ENCODE assay signal across 8 mouse cellular contexts in the genomic region with DNA sequence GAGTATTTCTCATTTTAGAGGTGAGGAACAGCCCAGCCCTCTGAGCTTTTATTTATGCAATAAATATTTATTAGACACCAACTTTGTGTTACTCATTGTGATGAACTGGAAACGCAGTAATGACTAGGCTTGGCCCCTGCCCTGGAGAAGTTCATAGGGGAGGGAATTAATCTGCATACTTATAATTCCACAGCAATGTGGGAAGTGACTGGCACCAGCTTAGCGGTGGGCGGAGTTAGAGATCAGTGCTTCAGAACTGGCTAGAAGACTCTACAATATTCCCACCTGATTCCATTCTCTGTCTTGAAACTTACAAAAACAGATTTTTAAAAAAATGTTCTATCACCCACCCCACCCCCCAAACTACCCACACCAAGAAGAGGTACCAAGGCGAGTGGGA. TPM values are rescaled to one million over a fixed set of nuclear protein-coding genes. Genes with fewer than 3 reads are reported as not detected.
DNase-seq lines count a peak whose midpoint lies in the region; ATAC-seq and TF ChIP-seq lines count a peak whose summit lies in the region.

No protein-coding gene starts in this region.

- intact Hi-C loops in heart, postnatal 14 days (cut with DNase I): loop anchor here (5.0 kb wide), 1 partner anchor 85 kb away; the partner anchor contains the start of gene Tiparp

- 64% methylated on average over 4 of the region's 4 CpGs for WGBS in embryonic facial prominence, embryonic 13.5 days
- WGBS in embryonic facial prominence, embryonic 10.5 days: 80% methylated on average over 4 of the region's 4 CpGs
- WGBS in lung, postnatal 0 days: 65% methylated on average over 4 of the region's 4 CpGs

- peaks cover 28% of the 10 kb centered on the region for H3K4me1 ChIP-seq in embryonic facial prominence, embryonic 13.5 days
- H3K4me1 ChIP-seq in embryonic facial prominence, embryonic 10.5 days: peaks cover 18% of the 10 kb centered on the region
- no peaks in the 10 kb centered on the region; the same call in 1 of the 2 replicates for H3K4me1 ChIP-seq in lung, postnatal 0 days (ENCODE audit: insufficient read depth, low read depth, low read length)

- ATAC-seq in embryonic facial prominence, embryonic 13.5 days (ENCODE audit: insufficient number of reproducible peaks, insufficient read depth, low FRiP score, low TSS enrichment, low read depth): no peak
- ATAC-seq in lung, postnatal 0 days: peak; percentile 80

- no peaks in the 10 kb centered on the region for H3K9me3 ChIP-seq in embryonic facial prominence, embryonic 13.5 days
- no peaks in the 10 kb centered on the region for H3K9me3 ChIP-seq in embryonic facial prominence, embryonic 10.5 days
- H3K9me3 ChIP-seq in lung, postnatal 0 days (ENCODE audit: low read length): no peaks in the 10 kb centered on the region

- H3K36me3 ChIP-seq in embryonic facial prominence, embryonic 13.5 days: no peaks in the 10 kb centered on the region
- no peaks in the 10 kb centered on the region for H3K36me3 ChIP-seq in embryonic facial prominence, embryonic 10.5 days (replicated peaks)
- H3K36me3 ChIP-seq in lung, postnatal 0 days (ENCODE audit: insufficient read depth, low read length): no peaks in the 10 kb centered on the region

- no peak for DNase-seq in embryonic facial prominence, embryonic 10.5 days (ENCODE audit: low spot score)
- DNase-seq in right cerebral cortex, postnatal 10 days (ENCODE audit: low spot score in 2 of 2): peak; percentile 37 to 43
- DNase-seq in right cerebral cortex, postnatal 4 days: no peak
- DNase-seq in heart, postnatal 14 days: peak; percentile 30 to 68
- peak; percentile 79 for DNase-seq in lung, postnatal 0 days (ENCODE audit: low spot score)
- no peak for DNase-seq in B cell, adult 2 months
- DNase-seq in cerebellum, adult 11-12 months: no peak

- no peak overlapping the region for H3K9ac ChIP-seq in embryonic facial prominence, embryonic 13.5 days
- H3K9ac ChIP-seq in lung, postnatal 0 days (replicated peaks; ENCODE audit: low read depth): no peak overlapping the region

- TF ChIP-seq CTCF in lung, postnatal 0 days (IDR thresholded peaks at IDR 0.05): no peak

- H3K27ac ChIP-seq in embryonic facial prominence, embryonic 13.5 days: peak overlapping the region; percentile 85
- no peak overlapping the region for H3K27ac ChIP-seq in embryonic facial prominence, embryonic 10.5 days (replicated peaks)
- H3K27ac ChIP-seq in lung, postnatal 0 days (ENCODE audit: low read length): 0 out of 2 replicates have a peak overlapping the region, but pooled peaks have one; percentile 69

- TF ChIP-seq EP300 in lung, postnatal 0 days (IDR thresholded peaks at IDR 0.05): no peak

- peak overlapping the region; percentile 46; the same call in 1 of the 2 replicates for H3K4me2 ChIP-seq in embryonic facial prominence, embryonic 13.5 days
- H3K4me2 ChIP-seq in lung, postnatal 0 days (replicated peaks; ENCODE audit: low read depth, low read length): no peak overlapping the region; the same call in 1 of the 2 replicates

- H3K4me3 ChIP-seq in embryonic facial prominence, embryonic 13.5 days: no peak overlapping the region
- no peak overlapping the region for H3K4me3 ChIP-seq in embryonic facial prominence, embryonic 10.5 days
- no peak overlapping the region for H3K4me3 ChIP-seq in lung, postnatal 0 days (ENCODE audit: low read depth, low read length)

- no peaks in the 10 kb centered on the region for H3K27me3 ChIP-seq in embryonic facial prominence, embryonic 13.5 days
- no peaks in the 10 kb centered on the region for H3K27me3 ChIP-seq in embryonic facial prominence, embryonic 10.5 days (replicated peaks; ENCODE audit: low read depth, poor library complexity, severe bottlenecking)
- no peaks in the 10 kb centered on the region for H3K27me3 ChIP-seq in lung, postnatal 0 days (replicated peaks; ENCODE audit: insufficient read depth, low read length)

RNA-seq across cellular contexts. Expression of gene Ssr3, which starts 49.8 kb away (rescaled TPM):
- 249 and 254 TPM in 2 replicates for polyA plus RNA-seq in embryonic facial prominence, embryonic 13.5 days (2015; fragmentation: Nextera tagmentation; extraction: Ambion mirVana)
- 226 and 227 TPM in 2 replicates for polyA plus RNA-seq in embryonic facial prominence, embryonic 10.5 days (2016; fragmentation: Nextera tagmentation; extraction: Ambion mirVana)
- total RNA-seq in heart, postnatal 14 days (2021): 100 to 1,000 TPM; 135 to 140 TPM
- 180 TPM in 2 replicates for polyA plus RNA-seq in lung, postnatal 0 days (2015; fragmentation: Nextera tagmentation; extraction: Ambion mirVana)

Comparison
In these comparisons a context has a peak if more than half of its experiments do, and no peak if none do; other contexts are left out.
1. DNase-seq: peak in right cerebral cortex, postnatal 10 days (2 of 2), heart, postnatal 14 days (2 of 2) and lung, postnatal 0 days (single experiment); none in embryonic facial prominence, embryonic 10.5 days (single experiment), right cerebral cortex, postnatal 4 days (single experiment), B cell, adult 2 months (0 of 2) and cerebellum, adult 11-12 months (single experiment).